Mouse (Mus musculus): Measurements from ENCODE around the gene 1300017J02Rik. TPM values are rescaled to one million over a fixed set of nuclear protein-coding genes. Genes with fewer than 3 reads are reported as not detected.
A peak's percentile ranks its signal among the peaks of the same experiment; 100 is the strongest.

Gene 1300017J02Rik
- total RNA-seq, 1 experiment from 2014 or later: 4.2 TPM

DNA sequence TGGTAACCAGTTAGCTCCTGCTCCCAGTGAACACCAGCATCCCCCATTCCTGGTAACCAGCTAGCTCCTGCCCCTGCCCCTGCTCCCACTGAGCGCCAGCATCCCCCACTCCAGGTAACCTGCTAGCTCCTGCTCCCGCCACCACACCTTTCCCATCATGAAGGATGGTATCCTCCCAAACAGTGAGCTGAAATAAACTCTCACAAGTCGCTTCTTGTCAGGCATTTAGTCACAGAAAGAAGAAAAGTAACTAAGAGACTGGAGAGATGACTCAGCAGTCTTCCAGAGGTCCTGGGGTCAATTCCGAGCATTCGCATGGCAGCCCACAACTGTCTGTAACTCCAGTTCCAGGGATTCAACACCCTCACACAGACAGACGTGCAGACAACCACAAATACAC is 28.0 kb downstream of the 1300017J02Rik start:
- ATAC-seq (replicated peaks; ENCODE audit: low read depth, poor library complexity, severe bottlenecking): no peak

DNA sequence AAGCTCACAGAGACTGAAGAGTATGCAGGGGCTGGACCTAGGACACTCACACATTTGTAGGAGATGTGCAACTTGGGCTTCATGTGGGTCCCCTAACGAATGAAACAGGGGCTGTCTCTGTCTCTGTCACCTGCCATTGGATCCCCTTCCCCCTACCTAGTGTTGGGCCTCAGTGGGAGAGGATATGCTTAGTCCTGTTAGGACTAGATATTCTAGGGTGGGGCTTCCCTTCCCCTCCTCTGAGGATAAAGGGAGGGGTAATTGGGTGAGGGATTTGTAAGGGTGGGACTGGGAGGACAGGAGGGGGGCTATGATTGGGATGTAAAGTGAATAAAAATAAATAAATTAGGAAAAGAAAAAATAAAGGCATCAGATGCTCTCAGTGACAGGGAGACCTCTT is 29.2 kb downstream of the 1300017J02Rik start:
- no peak for ATAC-seq (replicated peaks; ENCODE audit: low read depth, poor library complexity, severe bottlenecking)

GRCm38 (mm10) chr9:103274819-103275218 is 30.1 kb downstream of the 1300017J02Rik start:
- ATAC-seq (replicated peaks; ENCODE audit: low read depth, poor library complexity, severe bottlenecking): no peak

DNA sequence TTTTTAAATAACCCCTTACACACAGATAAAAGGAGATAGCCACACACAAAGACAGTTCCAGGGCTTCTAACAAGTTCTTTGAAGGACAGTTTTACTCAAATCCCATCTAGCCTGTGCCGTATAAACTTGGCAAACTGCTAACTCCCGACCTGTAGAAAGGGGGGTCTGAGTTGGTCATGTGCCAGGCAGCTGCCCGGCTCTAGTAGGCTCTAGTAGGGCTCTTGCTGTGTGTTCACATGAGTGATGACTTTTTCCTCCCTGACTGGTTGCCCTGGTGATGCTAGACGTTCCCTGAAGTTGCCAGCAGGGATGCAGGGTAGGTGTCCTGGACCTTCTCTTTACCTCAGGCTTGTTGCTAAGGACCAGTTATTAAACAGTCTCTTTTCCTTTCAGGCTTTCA is 33.8 kb downstream of the 1300017J02Rik start:
- ATAC-seq (replicated peaks; ENCODE audit: low read depth, poor library complexity, severe bottlenecking): no peak

DNA sequence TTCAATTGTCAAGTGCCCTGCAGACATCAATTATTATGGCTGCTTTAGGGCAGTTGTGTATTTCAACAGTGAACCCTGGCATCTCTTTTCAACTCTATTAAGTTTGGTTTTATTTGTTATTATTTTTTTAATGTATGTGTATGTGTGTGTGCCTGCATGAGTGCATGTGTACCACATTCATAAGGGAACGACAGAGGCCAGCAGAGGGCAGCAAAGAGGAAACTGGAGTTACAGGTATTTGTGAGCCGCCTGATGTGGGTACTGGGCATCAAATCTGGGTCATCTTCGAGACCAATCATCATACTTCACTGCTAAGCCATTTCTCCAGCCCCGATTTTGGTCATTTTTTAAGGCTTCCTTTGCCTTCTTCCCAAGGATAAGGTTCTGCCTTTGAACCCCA is 39.1 kb downstream of the 1300017J02Rik start:
- no peak for ATAC-seq (replicated peaks; ENCODE audit: low read depth, poor library complexity, severe bottlenecking)

- ATAC-seq (replicated peaks; ENCODE audit: low read depth, poor library complexity, severe bottlenecking): no peak
Measured at GRCm38 (mm10) chr9:103252906-103253305, 52.0 kb downstream of the 1300017J02Rik start.

- ATAC-seq (replicated peaks; ENCODE audit: low read depth, poor library complexity, severe bottlenecking): no peak
Measured at GRCm38 (mm10) chr9:103248618-103249017, 56.3 kb downstream of the 1300017J02Rik start.

DNA sequence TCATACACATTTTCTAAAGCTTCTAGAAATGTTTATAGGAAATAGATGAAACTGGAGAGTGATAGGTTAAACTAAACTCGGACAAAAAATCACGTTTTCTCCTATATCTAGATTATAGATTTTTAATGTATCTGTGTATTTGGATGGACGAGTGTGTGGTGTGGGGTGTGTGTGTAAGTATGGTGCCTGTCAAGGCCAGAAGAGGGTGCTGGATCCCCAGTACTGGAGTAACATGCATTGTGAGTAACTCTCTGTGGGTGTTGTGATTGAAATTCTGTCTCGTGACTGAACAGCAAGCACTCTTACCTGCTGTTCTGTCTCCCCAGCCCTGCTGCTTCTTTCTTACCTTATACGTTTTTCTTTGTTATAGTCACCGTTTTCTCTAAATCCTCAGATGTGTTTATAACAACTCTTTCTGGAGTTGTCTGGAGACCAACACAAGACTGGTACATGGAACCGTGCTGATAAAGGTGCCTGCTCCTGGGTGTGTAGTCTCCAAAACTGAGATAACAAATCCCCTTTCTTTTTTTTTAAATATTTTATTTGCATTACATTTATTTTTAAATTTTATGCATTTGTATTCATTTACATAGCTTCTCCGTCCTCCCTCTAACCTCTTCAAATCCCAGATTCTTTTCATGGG is 58.2 kb downstream of the 1300017J02Rik start:
- ATAC-seq (replicated peaks; ENCODE audit: low read depth, poor library complexity, severe bottlenecking): no peak

GRCm38 (mm10) chr9:103243640-103244039 is 61.2 kb downstream of the 1300017J02Rik start:
- ATAC-seq (replicated peaks; ENCODE audit: low read depth, poor library complexity, severe bottlenecking): no peak

DNA sequence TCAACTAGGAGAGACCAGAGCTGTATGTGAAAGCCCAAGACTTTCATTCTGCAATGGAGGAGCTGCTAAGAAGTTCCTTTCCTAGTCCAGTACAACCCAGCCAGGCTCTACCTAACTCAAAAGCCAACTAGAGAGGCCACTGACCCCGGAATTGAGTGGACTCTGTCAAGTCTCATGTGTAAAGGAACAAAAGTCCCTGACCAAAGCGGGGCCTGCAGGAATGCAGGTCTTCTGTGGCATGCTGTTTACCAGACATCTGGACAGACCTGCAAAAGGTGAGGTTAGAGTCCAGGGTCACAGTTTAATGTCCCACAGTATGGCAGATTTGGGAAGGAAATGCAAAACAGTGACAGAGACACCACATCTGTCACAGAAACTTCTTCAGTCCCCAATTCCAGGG is 63.7 kb downstream of the 1300017J02Rik start:
- no peak for ATAC-seq (replicated peaks; ENCODE audit: low read depth, poor library complexity, severe bottlenecking)

DNA sequence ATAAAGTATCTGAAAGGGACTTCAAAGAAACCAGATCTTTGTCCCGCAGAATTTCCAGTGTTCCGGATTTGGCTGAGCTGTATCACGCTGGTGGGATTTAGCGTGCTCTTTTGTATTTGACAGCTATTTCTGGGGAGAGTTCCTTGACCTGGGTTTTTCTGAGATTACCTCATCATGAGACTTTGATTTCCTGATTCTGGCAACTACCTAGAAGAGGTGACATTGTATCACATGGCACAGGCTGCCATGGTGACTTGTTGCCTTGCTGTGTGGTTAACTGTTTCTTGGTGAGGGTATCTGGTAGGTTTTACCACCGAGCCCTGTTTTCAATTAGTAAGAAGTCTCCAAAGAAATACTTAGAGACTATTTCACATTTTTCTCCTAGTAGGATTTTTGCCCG is 65.4 kb downstream of the 1300017J02Rik start:
- ATAC-seq (replicated peaks; ENCODE audit: low read depth, poor library complexity, severe bottlenecking): no peak

DNA sequence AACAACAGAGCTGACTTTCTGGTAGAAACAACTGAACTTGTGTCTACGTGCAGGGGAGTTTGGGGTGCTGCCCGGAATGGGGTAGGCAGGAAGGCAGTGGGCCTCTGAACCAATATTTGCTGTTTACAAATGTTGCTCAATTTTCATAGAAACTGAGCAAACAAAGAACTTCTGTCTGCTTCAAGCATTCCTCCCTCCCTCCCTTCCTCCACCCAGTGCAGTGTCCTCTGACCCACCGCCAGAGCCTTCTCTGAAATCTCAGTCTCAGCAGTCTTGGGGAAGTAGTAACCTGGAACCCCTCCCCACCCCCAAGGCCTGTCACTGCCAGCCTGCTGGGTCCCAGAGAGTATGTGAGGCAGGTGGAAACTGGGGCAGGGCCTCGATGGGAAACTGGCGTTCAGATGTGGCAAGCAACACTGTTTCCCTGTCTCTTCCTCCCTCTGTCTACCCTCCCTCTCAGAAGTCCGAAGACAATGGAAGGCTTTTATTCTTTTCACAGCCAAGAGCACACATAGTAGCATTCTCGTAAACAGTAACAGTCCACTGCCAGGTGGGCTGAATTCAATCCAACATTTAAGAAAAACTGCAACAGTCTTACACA is 70.2 kb downstream of the 1300017J02Rik start:
- no peak for ATAC-seq (replicated peaks; ENCODE audit: low read depth, poor library complexity, severe bottlenecking)

DNA sequence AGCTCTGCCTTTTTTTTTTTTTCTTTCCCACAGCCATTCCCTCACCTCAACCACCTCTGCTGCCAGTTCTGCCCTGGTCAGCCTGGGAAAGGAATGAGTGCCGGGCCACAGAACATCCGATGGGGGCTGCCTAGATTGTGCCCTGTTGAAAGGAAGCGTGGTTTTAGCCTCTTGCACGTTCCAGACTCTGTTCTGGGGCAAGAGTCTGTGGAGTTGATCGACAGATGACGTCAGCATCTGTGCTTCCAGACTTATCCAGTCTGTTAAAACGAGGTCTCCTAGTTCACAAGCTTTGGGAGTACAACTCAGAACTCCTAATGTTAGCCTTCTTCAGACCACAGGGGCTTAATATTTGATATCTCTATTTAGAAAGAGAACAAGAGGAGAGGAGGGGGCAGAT is 70.8 kb downstream of the 1300017J02Rik start:
- no peak for ATAC-seq (replicated peaks; ENCODE audit: low read depth, poor library complexity, severe bottlenecking)

- ATAC-seq (replicated peaks; ENCODE audit: low read depth, poor library complexity, severe bottlenecking): no peak
Measured at GRCm38 (mm10) chr9:103233006-103233395, 71.9 kb downstream of the 1300017J02Rik start.

DNA sequence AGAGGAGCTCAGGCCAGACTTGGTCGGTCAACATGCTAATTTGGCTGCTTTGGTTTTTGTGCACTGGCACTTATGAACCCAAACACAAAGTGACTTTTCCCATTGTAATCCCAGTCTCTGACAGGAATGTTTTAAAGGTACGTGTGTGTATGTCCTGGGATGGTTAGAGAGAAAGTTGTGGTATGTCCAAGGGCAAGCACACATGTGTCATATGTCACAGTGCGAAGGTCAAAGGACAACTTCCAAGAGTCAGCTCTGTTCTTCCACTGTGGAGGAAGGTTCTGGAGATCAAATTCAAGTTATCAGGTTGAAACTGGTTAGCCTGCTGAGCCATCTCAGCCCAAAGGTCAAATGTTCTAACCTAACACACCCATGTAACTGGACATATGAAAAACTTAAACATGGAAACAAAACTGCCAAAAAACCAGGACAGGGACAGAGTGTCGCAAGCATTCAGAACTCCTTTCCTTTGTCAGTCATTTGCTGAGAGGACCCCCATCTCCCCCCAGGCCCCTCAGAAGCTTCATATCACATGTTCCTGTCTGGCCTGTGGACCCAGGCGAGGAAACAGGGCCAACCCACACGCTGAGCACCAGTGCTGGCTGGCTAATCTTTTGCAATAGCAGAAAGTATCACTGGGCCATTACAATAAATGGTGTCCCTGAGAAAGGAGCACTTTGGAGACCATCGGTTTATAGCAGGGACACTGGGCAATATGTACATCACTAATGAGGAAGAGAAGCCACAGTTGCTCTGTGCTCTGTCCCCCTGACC is 72.5 kb downstream of the 1300017J02Rik start:
- ATAC-seq (replicated peaks; ENCODE audit: low read depth, poor library complexity, severe bottlenecking): no peak

- peak; percentile 73 for ATAC-seq (replicated peaks; ENCODE audit: low read depth, poor library complexity, severe bottlenecking)
Measured at GRCm38 (mm10) chr9:103230151-103230951, 74.5 kb downstream of the 1300017J02Rik start, which contains the start of the genes Gm20425 and Trf. Gene Gm20425, minus strand, starts transcription at chr9:103230307. Gene Trf, minus strand, starts transcription at chr9:103230444.

GRCm38 (mm10) chr9:103229037-103229867 is 75.6 kb downstream of the 1300017J02Rik start:
- no peak for ATAC-seq (replicated peaks; ENCODE audit: low read depth, poor library complexity, severe bottlenecking)

DNA sequence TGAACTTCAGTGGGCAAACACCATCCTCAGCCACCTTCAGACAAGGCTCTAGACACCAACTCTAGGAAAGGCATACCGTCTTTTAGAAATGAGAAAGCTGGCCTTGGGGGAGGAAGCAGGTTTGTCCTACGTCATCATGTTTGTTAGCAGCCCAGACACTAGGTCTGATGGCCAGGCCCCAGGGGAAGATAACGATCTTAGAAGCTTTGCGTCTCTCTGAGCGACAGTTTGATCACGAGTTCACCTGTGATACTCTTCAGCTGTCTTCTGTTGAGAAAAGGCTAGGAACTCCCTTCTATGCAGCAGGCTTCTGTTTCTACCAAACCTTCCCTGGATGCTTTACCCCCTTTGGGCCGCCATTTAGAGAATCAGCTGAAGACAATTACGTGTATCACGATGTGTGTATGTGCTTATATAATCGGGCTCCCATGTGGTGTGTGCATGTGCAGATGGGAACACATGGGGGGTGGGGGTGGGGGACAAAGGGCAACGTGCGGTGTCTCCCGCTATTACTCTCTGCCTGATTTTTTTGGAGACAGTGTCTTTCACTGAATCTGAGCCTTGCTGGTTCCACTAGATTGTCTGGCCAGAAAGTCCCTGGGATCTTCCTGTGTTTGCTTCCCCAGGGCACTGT is 76.4 kb downstream of the 1300017J02Rik start:
- no peak for ATAC-seq (replicated peaks; ENCODE audit: low read depth, poor library complexity, severe bottlenecking)

- ATAC-seq (replicated peaks; ENCODE audit: low read depth, poor library complexity, severe bottlenecking): no peak
Measured at GRCm38 (mm10) chr9:103227760-103228159, 77.1 kb downstream of the 1300017J02Rik start.

Measured in common myeloid progenitor, adult 5-6 weeks (primary cell).